Mouse (Mus musculus): ENCODE results near the gene Nme1. TPM values are rescaled to one million over a fixed set of nuclear protein-coding genes. Genes with fewer than 3 reads are reported as not detected.

Gene Nme1
- polyA plus RNA-seq (2015; fragmentation: Nextera tagmentation; extraction: Ambion mirVana), result 132 and 146 TPM in 2 replicates

DNA sequence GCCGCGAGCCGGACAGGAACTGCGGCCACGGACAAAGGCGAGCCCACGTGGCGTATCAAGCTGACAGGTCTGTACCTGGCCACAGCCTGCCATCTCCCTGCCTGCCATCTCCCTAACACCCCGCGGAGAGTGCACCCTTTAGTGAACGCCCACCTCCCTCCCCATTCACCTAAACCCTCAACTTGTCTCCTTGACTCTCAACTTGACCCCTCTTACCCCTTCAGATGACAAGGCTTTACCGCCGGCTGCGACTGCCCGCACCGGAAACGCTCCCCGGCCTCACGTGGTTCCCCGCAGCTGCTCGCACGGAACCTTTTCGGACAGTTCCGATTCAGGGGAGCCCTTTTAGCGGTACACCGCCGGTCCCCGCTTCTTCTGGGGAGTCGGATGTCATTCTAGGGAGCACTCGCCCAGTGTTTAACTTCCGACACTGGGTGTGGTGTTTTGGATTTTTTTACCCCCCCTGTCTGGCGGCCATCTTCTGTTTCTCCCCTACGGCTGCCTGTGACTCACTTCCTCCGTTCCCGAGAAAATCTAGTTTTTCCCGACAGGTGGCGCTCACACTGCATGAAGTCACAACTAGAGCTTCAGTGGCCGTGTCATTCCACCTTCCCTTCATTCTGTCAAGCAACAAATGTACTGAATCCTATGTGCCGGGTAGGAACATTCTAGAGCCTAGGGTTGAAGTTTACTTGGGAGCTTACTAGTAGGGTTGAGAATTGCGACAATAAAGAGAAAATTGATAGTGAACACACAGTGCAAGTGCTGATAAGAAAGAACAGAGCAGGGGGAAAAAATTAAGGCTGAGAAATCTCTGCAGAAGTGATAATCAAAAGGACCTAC, at the start of gene Nme1, which contains the start of gene Gm20390:
Gene Nme1, minus strand, starts transcription at position 517 of the 843 bp plus-strand sequence.
Gene Gm20390, minus strand, starts transcription at position 289 of the 843 bp plus-strand sequence.
- H3K4me2 ChIP-seq (replicated peaks; ENCODE audit: low read depth), result peak within 1 kb of the TSS; percentile 77
- H3K27ac ChIP-seq (ENCODE audit: low read depth, low read length), result peak within 1 kb of the TSS; percentile 55; the same call in 1 of the 2 replicates
- peaks cover 18% of the 10 kb centered on the region for H3K36me3 ChIP-seq (ENCODE audit: control insufficient read depth, insufficient read depth)
- WGBS, result under 1% methylated on average over 40 of the region's 40 CpGs
- peak within 1 kb of the TSS; percentile 69 for H3K4me3 ChIP-seq (ENCODE audit: low read depth, low read length)
- peak; percentile 98 for ATAC-seq
- no peaks in the 10 kb centered on the region for H3K27me3 ChIP-seq (replicated peaks; ENCODE audit: control insufficient read depth, insufficient read depth, low read length)
- no peaks in the 10 kb centered on the region for H3K4me1 ChIP-seq (replicated peaks; ENCODE audit: control insufficient read depth, insufficient read depth, low read length)
- peak within 1 kb of the TSS; percentile 48 for H3K9ac ChIP-seq (ENCODE audit: low read depth, low read length)
- peak; percentile 95 for TF ChIP-seq CTCF (IDR thresholded peaks at IDR 0.05; ENCODE audit: low read depth)
- no peaks in the 10 kb centered on the region for H3K9me3 ChIP-seq (ENCODE audit: control insufficient read depth)

GRCm38 (mm10) chr11:94003346-94003745, 35.0 kb upstream of the Nme1 start:
- H3K36me3 ChIP-seq (ENCODE audit: control insufficient read depth, insufficient read depth), result no peaks in the 10 kb centered on the region
- no peak overlapping the region for H3K27ac ChIP-seq (ENCODE audit: low read depth, low read length)
- H3K4me2 ChIP-seq (replicated peaks; ENCODE audit: low read depth), result no peak overlapping the region
- TF ChIP-seq CTCF (IDR thresholded peaks at IDR 0.05; ENCODE audit: low read depth), result no peak
- no peak overlapping the region for H3K4me3 ChIP-seq (ENCODE audit: low read depth, low read length)
- H3K27me3 ChIP-seq (replicated peaks; ENCODE audit: control insufficient read depth, insufficient read depth, low read length), result no peaks in the 10 kb centered on the region
- no peak for ATAC-seq
- H3K9ac ChIP-seq (ENCODE audit: low read depth, low read length), result no peak overlapping the region
- no peaks in the 10 kb centered on the region for H3K4me1 ChIP-seq (replicated peaks; ENCODE audit: control insufficient read depth, insufficient read depth, low read length)
- WGBS, result 77% methylated on average over 2 of the region's 2 CpGs
- H3K9me3 ChIP-seq (ENCODE audit: control insufficient read depth), result no peaks in the 10 kb centered on the region

DNA sequence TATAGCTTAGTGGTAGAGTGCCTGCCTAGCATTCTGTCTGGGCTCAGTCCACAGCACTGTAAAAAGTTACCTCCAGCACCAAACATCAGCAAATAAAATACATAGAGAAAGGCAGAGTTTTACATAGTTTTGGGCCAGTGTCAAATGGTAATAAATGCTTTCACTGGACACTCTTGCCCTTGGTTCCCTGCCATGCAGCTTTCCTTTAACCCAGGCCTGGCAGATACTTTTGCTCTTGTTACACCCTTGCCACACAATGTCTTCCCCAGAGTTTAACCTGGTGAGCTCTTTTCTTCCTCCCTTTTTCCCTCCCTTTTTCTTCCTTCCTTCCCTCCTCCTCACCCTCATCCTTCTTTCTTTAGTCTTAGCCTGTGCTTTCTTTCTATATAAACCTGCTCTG, 31.0 kb upstream of the Nme1 start:
- H3K9ac ChIP-seq (ENCODE audit: low read depth, low read length), result no peak overlapping the region
- no peak overlapping the region for H3K4me3 ChIP-seq (ENCODE audit: low read depth, low read length)
- no peak overlapping the region for H3K4me2 ChIP-seq (replicated peaks; ENCODE audit: low read depth)
- TF ChIP-seq CTCF (IDR thresholded peaks at IDR 0.05; ENCODE audit: low read depth), result no peak
- H3K9me3 ChIP-seq (ENCODE audit: control insufficient read depth), result no peaks in the 10 kb centered on the region
- no peak for ATAC-seq
- H3K4me1 ChIP-seq (replicated peaks; ENCODE audit: control insufficient read depth, insufficient read depth, low read length), result 0 out of 2 replicates have a peak, but pooled peaks cover 7% of the 10 kb centered on the region
- no peak overlapping the region for H3K27ac ChIP-seq (ENCODE audit: low read depth, low read length)
- no peaks in the 10 kb centered on the region for H3K36me3 ChIP-seq (ENCODE audit: control insufficient read depth, insufficient read depth)
- H3K27me3 ChIP-seq (replicated peaks; ENCODE audit: control insufficient read depth, insufficient read depth, low read length), result no peaks in the 10 kb centered on the region

- Histone ChIP-seq H3K4me3 (ENCODE audit: low read depth, low read length) (peak overlapping the region; percentile 98), H3K4me2 (replicated peaks; ENCODE audit: low read depth) (peak overlapping the region; percentile 80), H3K9me3 (ENCODE audit: control insufficient read depth) (no peaks in the 10 kb centered on the region), H3K27ac (ENCODE audit: low read depth, low read length) (peak overlapping the region; percentile 97), H3K9ac (ENCODE audit: low read depth, low read length) (peak overlapping the region; percentile 97; the same call in 1 of the 2 replicates), H3K36me3 (ENCODE audit: control insufficient read depth, insufficient read depth) (no peaks in the 10 kb centered on the region), H3K4me1 (replicated peaks; ENCODE audit: control insufficient read depth, insufficient read depth, low read length) (0 out of 2 replicates have a peak, but pooled peaks cover 7% of the 10 kb centered on the region), H3K27me3 (replicated peaks; ENCODE audit: control insufficient read depth, insufficient read depth, low read length) (no peaks in the 10 kb centered on the region)
- TF ChIP-seq CTCF (IDR thresholded peaks at IDR 0.05; ENCODE audit: low read depth), result no peak
- 17% methylated on average over 13 of the region's 13 CpGs for WGBS
- peak; percentile 52 for ATAC-seq
Measured at GRCm38 (mm10) chr11:93997141-93997775, 28.9 kb upstream of the Nme1 start.

DNA sequence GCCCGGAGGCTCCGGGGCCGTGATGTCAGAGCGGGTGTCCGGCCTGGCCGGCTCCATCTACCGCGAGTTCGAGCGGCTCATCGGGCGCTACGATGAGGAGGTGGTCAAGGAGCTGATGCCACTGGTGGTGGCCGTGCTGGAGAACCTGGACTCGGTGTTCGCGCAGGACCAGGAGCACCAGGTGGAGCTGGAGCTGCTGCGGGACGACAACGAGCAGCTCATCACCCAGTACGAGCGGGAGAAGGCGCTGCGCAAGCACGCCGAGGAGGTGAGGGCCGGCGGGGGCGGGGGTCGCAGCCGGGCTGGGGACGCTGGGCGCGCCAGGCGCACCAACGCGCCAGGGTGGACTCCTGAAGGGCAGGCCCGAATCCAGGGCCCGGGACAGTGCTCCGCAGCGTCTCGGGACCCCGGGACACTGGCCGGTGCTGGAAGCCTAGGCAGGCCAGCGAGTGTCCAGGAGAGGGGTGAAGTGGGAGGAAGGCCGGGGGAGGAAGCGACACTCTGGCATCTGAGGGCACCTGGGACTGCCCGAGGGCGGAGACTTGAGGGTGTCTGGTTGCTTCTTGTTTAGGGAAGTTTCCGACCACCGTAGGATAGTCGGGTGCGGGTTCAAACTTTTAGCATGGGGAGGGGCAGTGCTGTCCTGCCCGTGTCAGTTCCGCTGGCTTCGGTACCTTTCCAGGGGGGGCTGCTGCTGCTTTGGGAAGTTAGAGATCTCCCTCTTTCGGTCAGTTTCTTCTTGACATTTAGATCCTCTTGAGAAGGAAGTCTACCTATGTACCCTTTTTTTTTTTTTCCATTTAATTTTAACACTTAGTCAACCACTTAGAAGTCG, 28.2 kb upstream of the Nme1 start:
- peak; percentile 51 for TF ChIP-seq CTCF (IDR thresholded peaks at IDR 0.05; ENCODE audit: low read depth)
- peak overlapping the region; percentile 98 for H3K4me3 ChIP-seq (ENCODE audit: low read depth, low read length)
- H3K27ac ChIP-seq (ENCODE audit: low read depth, low read length), result peak overlapping the region; percentile 97
- peak; percentile 7 for ATAC-seq
- peak overlapping the region; percentile 80 for H3K4me2 ChIP-seq (replicated peaks; ENCODE audit: low read depth)
- under 1% methylated on average over 58 of the region's 58 CpGs for WGBS
- no peaks in the 10 kb centered on the region for H3K36me3 ChIP-seq (ENCODE audit: control insufficient read depth, insufficient read depth)
- no peaks in the 10 kb centered on the region for H3K9me3 ChIP-seq (ENCODE audit: control insufficient read depth)
- 0 out of 2 replicates have a peak, but pooled peaks cover 7% of the 10 kb centered on the region for H3K4me1 ChIP-seq (replicated peaks; ENCODE audit: control insufficient read depth, insufficient read depth, low read length)
- H3K27me3 ChIP-seq (replicated peaks; ENCODE audit: control insufficient read depth, insufficient read depth, low read length), result no peaks in the 10 kb centered on the region
- peak overlapping the region; percentile 97 for H3K9ac ChIP-seq (ENCODE audit: low read depth, low read length)

Measured in intestine, postnatal 0 days (tissue).